Mouse (Mus musculus) lung, embryonic 14.5 days (tissue): ENCODE results near the gene Pex16. TPM values are rescaled to one million over a fixed set of nuclear protein-coding genes. Genes with fewer than 3 reads are reported as not detected.
A peak's percentile ranks its signal among the peaks of the same experiment; 100 is the strongest.

Source experiments
- ATAC-seq: fragments of 200-750 bp; cut with Nextera tagmentation; 2 replicates; pipeline ENCODE4 v1.8.0; 2017; ENCODE audit warnings: mild to moderate bottlenecking, moderate TSS enrichment, moderate library complexity; ENCODE audit not compliant: insufficient read depth
- DNase-seq: peaks from one replicate; pipeline ENCODE4 v3.0.0-alpha.2; 2015
- H3K27ac ChIP-seq: fragments of 300-500 bp; sonication (generic); 2 replicates; pipeline ENCODE4 v1.5.1; 2014; ENCODE audit warnings: low read depth, mild to moderate bottlenecking, moderate library complexity
- H3K27me3 ChIP-seq: fragments of 300-500 bp; sonication (generic); 2 replicates; pipeline ENCODE4 v1.6.1; 2014; ENCODE audit warnings: low read length, control low read depth; ENCODE audit not compliant: insufficient read depth
- H3K36me3 ChIP-seq: fragments of 300-500 bp; sonication (generic); 2 replicates; pipeline ENCODE4 v1.6.1; 2014; ENCODE audit warnings: control low read depth; ENCODE audit not compliant: insufficient read depth
- H3K4me1 ChIP-seq: fragments of 300-500 bp; sonication (generic); 2 replicates; pipeline ENCODE4 v1.6.1; 2014; ENCODE audit warnings: antibody characterized with exemption, control low read depth; ENCODE audit not compliant: insufficient read depth
- H3K4me2 ChIP-seq: fragments of 300-500 bp; sonication (generic); 2 replicates; pipeline ENCODE4 v1.6.1; 2014; ENCODE audit warnings: mild to moderate bottlenecking
- H3K4me3 ChIP-seq: fragments of 300-500 bp; sonication (generic); 2 replicates; pipeline ENCODE4 v1.5.1; 2014; ENCODE audit warnings: low read depth, low read length
- H3K9ac ChIP-seq: fragments of 300-500 bp; sonication (generic); 2 replicates; pipeline ENCODE4 v1.6.1; 2014
- H3K9me3 ChIP-seq: fragments of 300-500 bp; sonication (generic); 2 replicates; pipeline ENCODE4 v1.6.1; 2016; ENCODE audit warnings: low read depth, low read length, control low read depth
- CTCF ChIP-seq: IDR thresholded peaks from 2 replicates; pipeline ENCODE4 v1.5.1; 2016; ENCODE audit warnings: antibody characterized with exemption, low read depth
- WGBS: fragments of 180-500 bp; shearing (Covaris S2); extraction: QIAGEN DNeasy Blood & Tissue Kit; methylation state at CpG from one replicate; pipeline ENCODE4 v1.1.7; 2014; 5-methylcytosine and 5-hydroxymethylcytosine counted together
- microRNA-seq: library from miRNA; unstranded; fragments of <30 nt; microRNA quantifications from one replicate; pipeline ENCODE4, GENCODE M21; 2016; ENCODE audit warnings: borderline number of aligned reads
- polyA plus RNA-seq: library from polyadenylated mRNA; unstranded; fragments of >200 nt; fragmentation: Nextera tagmentation; extraction: Ambion mirVana; gene quantifications from 2 replicates; pipeline ENCODE4 v1.2.1, GENCODE M21; 2014

Gene Pex16
- polyA plus RNA-seq, 1 experiment from 2014 or later: 16.6 TPM

DNA sequence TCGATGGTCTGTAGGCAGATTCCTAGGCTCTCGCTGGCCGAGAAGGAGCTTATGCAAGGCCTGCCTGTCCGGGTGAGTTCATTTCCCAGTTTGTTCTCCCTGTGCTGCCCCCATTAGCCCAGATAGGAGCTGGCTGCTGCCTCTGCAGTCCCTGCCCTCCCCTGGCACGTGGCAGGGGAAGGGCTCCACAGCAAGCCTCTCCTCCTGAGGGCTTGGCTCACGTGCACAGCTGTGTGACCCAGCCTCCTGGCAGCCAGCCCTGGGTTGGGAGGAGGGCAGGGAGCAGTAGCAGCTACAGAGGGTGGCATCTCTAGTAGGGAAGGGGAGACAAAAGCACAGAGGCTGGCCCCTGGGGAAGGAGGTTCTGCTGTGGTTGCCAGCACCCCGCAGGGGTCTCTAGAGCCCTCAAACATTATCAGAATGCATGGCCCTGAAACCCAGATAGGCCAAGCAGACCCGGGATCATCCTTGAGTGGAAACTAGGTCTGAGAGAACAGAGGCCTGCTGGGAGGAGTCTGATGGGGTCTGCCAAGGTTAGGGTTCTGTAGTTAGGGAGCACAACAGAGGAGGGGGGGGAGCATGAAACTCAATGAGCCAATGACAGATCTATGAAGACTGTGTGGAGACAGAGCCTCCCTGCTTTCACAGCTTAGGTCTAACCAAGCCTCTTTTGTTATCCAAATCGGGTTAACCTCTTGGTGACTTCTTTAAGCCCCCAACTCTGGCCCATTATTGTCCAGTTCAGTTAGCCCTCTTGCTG is 49.4 kb downstream of the Pex16 start:
- peaks cover 69% of the 10 kb centered on the region for H3K36me3 ChIP-seq

GRCm38 (mm10) chr2:92424462-92425308 is 50.2 kb downstream of the Pex16 start:
- peak overlapping the region; percentile 94 for H3K27ac ChIP-seq
- ATAC-seq: peak; percentile 68
- H3K9ac ChIP-seq: no peak overlapping the region
- no peaks in the 10 kb centered on the region for H3K27me3 ChIP-seq
- H3K36me3 ChIP-seq: peaks cover 64% of the 10 kb centered on the region
- no peak for TF ChIP-seq CTCF
- no peak overlapping the region for H3K4me3 ChIP-seq
- peak; percentile 68 for DNase-seq
- H3K9me3 ChIP-seq: no peaks in the 10 kb centered on the region
- H3K4me1 ChIP-seq: peaks cover 28% of the 10 kb centered on the region
- WGBS: 66% methylated on average over 9 of the region's 9 CpGs
- H3K4me2 ChIP-seq: peak overlapping the region; percentile 8; the same call in 1 of the 2 replicates

More for the DNA sequence above, 49.4 kb downstream of the Pex16 start:
- H3K4me3 ChIP-seq: no peak overlapping the region
- WGBS: 74% methylated on average over 9 of the region's 9 CpGs
- ATAC-seq (peak; percentile 36), DNase-seq (peak; percentile 67)
- H3K9ac ChIP-seq: no peak overlapping the region
- peak overlapping the region; percentile 8; the same call in 1 of the 2 replicates for H3K4me2 ChIP-seq
- no peak for TF ChIP-seq CTCF
- peaks cover 23% of the 10 kb centered on the region for H3K4me1 ChIP-seq
- peak overlapping the region; percentile 94 for H3K27ac ChIP-seq
- no peaks in the 10 kb centered on the region for H3K9me3 ChIP-seq
- no peaks in the 10 kb centered on the region for H3K27me3 ChIP-seq

DNA sequence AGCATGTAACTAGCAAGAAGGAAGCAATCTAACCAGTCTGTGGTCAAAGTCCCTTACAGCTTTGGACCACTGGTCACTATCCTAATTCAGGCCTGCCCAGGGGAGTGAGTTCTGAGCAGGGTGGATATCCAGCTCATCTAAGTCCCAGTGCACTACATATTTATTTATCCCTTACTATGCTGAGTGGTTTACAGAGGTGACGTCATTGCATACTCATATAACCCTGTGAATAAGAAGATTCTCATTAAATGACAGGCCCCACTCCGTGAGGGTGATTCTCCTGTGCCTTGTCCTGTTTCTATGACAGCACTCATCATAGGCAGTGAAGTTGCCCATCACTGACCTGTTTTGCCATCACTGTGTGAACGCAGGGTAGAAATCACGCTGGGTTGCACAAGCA is 50.9 kb downstream of the Pex16 start:
- no peak overlapping the region for H3K9ac ChIP-seq
- no peak overlapping the region for H3K4me2 ChIP-seq
- DNase-seq (no peak), ATAC-seq (0 out of 2 replicates have a peak, but pooled peaks have one; percentile 5)
- 76% methylated on average over 4 of the region's 4 CpGs for WGBS
- no peaks in the 10 kb centered on the region for H3K27me3 ChIP-seq
- TF ChIP-seq CTCF: no peak
- peaks cover 58% of the 10 kb centered on the region for H3K36me3 ChIP-seq
- H3K4me3 ChIP-seq: no peak overlapping the region
- peaks cover 28% of the 10 kb centered on the region for H3K4me1 ChIP-seq
- no peaks in the 10 kb centered on the region for H3K9me3 ChIP-seq
- peak overlapping the region; percentile 60 for H3K27ac ChIP-seq

DNA sequence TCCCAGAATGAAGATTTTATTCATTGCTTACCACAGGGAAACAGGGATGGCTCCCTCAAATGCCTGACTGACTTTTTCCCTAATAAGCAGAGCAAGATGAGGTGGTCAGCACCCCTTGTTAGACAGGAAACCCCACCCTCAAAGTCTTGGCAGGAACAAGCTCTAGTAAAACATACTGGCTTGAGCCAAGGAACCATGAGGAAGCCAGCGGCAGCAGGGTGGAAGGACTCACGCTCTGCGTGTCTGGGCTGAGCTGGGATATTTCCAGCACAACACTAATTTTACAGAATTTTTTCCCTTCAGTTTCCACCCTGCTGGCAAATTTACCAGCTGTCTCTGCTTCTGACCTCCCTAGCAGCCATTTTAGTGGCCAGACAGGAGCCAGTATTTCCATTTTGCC is 52.0 kb downstream of the Pex16 start:
- peaks cover 34% of the 10 kb centered on the region for H3K4me1 ChIP-seq
- peak overlapping the region; percentile 5; the same call in 1 of the 2 replicates for H3K27ac ChIP-seq
- H3K9me3 ChIP-seq: no peaks in the 10 kb centered on the region
- H3K4me2 ChIP-seq: no peak overlapping the region
- no peak for TF ChIP-seq CTCF
- peaks cover 48% of the 10 kb centered on the region for H3K36me3 ChIP-seq
- H3K27me3 ChIP-seq: no peaks in the 10 kb centered on the region
- DNase-seq (no peak), ATAC-seq (no peak)
- WGBS: 75% methylated on average over 3 of the region's 3 CpGs
- no peak overlapping the region for H3K4me3 ChIP-seq
- no peak overlapping the region for H3K9ac ChIP-seq

DNA sequence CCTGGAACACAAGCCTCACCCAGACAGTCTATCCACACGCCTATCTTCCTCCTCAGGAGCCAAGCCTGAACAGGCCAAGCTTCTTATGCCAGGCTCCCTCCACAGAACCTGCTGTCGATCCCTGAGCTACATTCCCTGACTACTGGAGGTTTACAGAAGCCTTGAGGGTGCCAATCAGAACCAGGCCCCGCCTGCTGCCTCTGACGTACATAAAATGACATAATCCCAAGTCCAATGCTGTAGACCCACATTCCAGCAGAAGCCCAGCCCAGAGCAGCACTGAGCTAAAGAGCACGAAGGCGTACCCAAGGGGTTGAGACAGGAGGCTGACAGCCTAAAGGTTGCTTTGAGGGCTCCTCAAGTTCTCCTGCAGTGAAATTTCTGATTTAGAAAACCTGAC is 53.4 kb downstream of the Pex16 start:
- H3K4me2 ChIP-seq: 0 out of 2 replicates have a peak overlapping the region, but pooled peaks have one; percentile 3
- peak; percentile 72 for ATAC-seq
- peak overlapping the region; percentile 61 for H3K27ac ChIP-seq
- peaks cover 48% of the 10 kb centered on the region for H3K4me1 ChIP-seq
- H3K36me3 ChIP-seq: peaks cover 33% of the 10 kb centered on the region
- H3K9ac ChIP-seq: no peak overlapping the region
- H3K27me3 ChIP-seq: no peaks in the 10 kb centered on the region
- peak; percentile 86 for DNase-seq
- no peaks in the 10 kb centered on the region for H3K9me3 ChIP-seq
- no peak overlapping the region for H3K4me3 ChIP-seq
- WGBS: 34% methylated on average over 6 of the region's 6 CpGs
- TF ChIP-seq CTCF: no peak

DNA sequence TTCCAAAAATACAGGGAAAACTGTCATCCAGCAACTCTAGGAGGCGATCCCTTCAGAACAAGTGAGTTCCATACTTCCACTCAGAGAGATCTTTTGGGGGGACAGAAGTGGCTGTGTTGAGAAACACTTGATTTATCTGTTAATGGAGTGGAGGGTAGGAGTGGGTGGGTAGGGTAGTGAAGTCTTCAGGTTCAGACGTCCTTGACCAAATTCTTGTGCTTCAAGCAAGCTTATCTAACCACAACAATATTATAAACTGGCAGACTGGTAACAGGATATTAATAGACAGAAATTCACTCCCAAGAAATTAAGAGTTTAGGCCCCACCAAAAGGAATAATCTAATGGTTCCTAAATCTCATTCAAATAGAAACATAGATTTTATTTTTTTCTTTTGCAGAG is 55.6 kb downstream of the Pex16 start:
- no peak for TF ChIP-seq CTCF
- peak overlapping the region; percentile 0; the same call in 1 of the 2 replicates for H3K27ac ChIP-seq
- no peaks in the 10 kb centered on the region for H3K27me3 ChIP-seq
- peaks cover 14% of the 10 kb centered on the region; the same call in 1 of the 2 replicates for H3K36me3 ChIP-seq
- no peak overlapping the region for H3K9ac ChIP-seq
- H3K4me3 ChIP-seq: no peak overlapping the region
- no peak overlapping the region for H3K4me2 ChIP-seq
- no peaks in the 10 kb centered on the region for H3K9me3 ChIP-seq
- peaks cover 45% of the 10 kb centered on the region for H3K4me1 ChIP-seq
- WGBS: 50% methylated on average over 2 of the region's 2 CpGs
- DNase-seq: no peak
- no peak for ATAC-seq

Small RNA genes within 50 kb of the gene (microRNA-seq; reads per million reads assigned to microRNA genes)
- gene Mir7000: not detected

Other genes with a start within 250 kb of the Pex16 start
- gene Large2, start 193 bp downstream of the Pex16 start, polyA plus RNA-seq: 15.3 and 16.6 TPM in 2 replicates
- gene 1700029I15Rik, start 7.9 kb downstream of the Pex16 start, polyA plus RNA-seq: 1.1 and 1.2 TPM in 2 replicates
- gene Mapk8ip1, start 26.6 kb downstream of the Pex16 start, polyA plus RNA-seq: 6.2 TPM in 2 replicates
- 19.9 and 22.0 TPM in 2 replicates for gene Cry2, start 59.4 kb downstream of the Pex16 start, polyA plus RNA-seq
- gene Slc35c1, start 85.9 kb downstream of the Pex16 start, polyA plus RNA-seq: 14.7 and 16.9 TPM in 2 replicates
- 1.7 and 1.8 TPM in 2 replicates for gene Chst1, start 225.0 kb downstream of the Pex16 start, polyA plus RNA-seq